Mouse (Mus musculus) right cerebral cortex, postnatal 10 days (tissue): ENCODE measurements around the gene Exd1.
A peak's percentile ranks its signal among the peaks of the same experiment; 100 is the strongest.
"Not testable (repeated sequence)": the region's sequence is repeated elsewhere in the genome, so short reads cannot be mapped to it uniquely, and the experiment has no call there.

Source experiments
- DNase-seq, 2 experiments: peaks; one replicate each; pipeline ENCODE4 v3.0.0; 2021; ENCODE audit warnings: low spot score in 2 of 2

Exd1 gene

DNA sequence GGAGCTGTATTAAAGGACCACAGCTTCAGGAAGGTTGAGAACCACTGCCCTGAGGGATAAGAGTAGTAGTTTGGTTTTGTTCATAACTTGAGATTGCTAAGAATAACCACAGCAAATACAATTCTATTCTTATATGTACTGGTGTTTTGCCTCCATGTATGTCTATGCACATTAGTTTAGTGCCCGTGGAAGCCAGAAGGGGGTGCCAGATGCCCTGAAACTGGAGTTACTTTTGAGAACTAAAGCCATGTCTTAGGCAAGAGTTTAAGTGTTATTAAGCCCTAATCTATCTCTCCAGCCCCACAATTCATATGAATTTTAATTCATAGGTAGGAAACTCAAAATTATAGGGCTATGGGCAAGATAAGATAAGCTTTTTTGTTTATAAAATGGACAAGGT, 5.3 kb downstream of the Exd1 start:
- peak; percentile 54 to 64 for DNase-seq

DNA sequence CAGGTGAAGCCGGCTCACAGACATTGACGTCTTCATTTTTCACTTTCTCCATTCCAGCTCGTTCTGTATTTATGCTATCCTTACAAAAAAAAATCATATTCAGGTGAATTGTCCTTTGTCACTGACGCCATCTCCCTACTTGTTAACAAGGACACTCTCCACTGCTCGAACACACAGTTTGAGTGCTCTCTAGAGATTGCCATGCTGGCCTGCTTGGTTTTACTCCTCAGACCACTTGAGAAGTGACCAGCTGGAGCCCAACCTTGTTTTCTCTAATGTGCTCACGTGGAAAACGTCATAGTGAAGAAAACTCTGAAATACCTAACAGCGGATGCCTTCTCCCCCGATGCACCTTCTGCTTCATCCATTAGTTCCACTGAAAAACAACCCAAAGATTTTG, 8.6 kb downstream of the Exd1 start:
- DNase-seq, result no peak

DNA sequence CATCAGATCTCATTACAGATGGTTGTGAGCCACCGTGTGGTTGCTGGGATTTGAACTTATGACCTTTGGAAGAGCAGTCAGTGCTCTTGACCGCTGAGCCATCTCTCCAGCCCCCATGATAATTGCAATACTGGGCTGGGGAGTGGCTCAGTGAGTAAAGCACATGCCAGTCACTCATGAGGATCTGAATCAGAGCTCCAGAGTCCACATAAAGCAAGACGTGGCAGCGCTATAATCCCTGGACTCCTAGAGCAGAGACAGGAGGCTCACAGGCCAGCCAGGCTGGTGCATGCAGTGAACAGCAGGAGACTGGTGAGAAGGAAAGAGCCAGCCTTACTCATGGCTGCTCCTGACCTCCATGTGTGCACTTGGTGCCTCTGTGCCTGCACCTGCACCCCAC, 22.0 kb downstream of the Exd1 start:
- DNase-seq, result no peak

DNA sequence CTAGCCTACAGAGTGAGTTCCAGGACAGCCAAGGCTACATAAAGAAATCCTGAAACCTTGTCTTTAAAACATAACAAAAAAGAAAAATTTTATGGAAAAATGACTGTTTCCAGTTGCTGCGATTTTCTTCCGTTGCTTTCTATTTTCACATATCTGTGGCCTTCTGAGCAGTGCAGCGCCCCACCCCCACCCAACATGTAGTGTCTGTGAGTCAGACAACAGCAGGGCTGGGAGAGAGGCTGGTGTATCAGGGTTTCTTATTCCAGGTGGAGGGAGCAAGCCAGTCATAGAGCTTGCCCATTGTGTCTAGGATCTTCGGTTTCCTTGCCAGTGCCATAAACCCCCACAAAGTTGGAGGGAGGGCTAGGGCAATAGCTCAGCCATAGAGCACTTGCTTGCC, 23.6 kb downstream of the Exd1 start:
- DNase-seq, result no peak

DNA sequence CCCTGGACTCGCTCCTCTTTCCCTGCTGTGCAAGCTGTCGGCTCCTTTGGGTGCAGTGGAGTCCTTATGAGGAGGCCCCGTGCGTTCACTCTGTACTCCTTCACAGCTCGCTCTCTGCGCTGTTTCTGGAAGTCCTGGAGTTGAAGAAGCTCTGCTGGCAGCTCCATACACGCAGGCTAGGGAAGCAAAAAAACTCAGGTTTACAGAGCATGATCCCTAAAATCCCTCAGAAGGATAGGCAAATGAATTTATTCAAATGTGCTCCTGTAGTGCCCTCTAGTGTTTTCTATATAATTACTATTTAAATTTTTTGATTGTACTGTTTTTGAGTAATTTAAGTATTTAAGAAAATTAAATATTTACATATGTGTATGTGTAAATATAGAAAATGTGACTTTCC, 26.9 kb downstream of the Exd1 start:
- peak; percentile 30 to 35 for DNase-seq

DNA sequence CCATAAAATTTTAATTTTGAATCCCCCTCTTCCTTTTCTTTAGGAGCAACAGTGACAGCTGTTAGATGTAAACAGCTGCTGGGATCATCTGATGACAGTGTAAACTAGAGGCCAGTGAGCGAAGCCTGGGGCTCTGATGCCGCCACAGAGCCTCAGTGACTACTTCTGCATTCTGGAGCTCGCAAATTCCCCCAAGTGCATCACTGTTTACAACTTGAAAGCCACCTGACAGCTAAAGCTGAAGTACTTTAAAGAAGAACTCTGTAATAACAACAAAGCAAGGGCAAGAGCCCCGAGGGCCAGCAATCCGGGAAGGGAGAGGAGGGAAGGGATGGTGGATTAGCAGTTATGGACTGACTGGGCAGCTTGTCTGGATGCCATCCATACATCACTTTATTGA, 30.6 kb downstream of the Exd1 start:
- no peak for DNase-seq

DNA sequence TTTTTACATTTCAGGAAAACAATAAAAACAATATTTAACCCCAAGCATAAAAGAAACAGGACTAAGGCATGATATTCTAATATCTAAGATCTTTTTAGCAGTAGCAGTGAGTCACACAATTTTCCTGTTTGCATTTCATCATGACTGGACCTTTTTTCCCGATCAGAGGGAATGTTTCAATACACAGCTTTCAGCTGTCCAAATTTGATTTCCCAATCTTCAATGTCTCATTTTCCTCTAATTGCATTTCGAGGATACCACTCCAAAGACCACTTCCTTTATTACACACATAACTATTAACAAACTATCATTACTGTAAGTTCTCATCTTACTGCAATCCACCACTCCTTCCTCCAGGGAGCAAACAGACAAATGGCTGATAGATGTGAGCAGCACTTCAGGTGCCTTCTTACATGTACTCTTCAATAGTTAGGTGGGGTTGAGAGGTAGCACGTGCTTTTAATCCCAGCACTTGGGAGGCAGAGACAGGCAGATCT, 33.4 kb downstream of the Exd1 start:
- no peak for DNase-seq

DNA sequence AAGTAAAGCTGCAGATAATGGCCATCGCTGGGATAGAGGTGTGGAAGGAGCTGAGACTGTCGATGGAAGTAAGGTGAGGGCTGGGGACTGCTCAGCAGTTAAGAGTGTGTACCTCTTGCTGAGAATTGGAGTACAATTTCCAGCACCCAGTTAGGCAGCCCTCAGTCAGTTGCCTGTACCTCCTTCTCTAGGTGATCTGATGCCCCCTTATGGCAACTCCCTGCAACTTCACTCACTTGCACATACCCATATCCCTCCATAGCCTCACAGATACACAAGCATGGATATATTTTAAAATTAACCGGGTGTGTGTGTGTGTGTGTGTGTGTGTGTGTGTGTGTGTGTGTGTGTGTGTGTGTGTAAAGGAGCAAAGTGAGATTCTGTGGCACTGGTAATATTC, 35.1 kb downstream of the Exd1 start:
- no peak for DNase-seq

DNA sequence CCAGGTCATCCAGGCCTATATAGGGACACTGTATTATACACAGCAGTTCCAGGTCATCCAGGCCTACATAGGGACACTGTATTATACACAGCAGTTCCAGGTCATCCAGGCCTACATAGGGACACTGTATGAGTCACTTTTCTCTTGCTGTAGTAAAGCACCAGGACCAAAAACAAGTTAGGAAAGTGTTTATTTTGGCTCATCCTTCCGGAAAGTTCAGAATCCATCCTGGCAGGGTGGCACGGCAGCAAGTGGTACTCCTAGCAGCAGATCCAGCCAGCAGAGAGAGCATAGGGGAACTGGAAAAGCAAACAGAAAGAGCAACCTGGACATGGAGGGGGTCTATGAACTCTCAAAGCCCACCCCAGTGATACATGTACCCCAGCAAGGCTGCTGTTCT, 36.6 kb downstream of the Exd1 start:
- no peak for DNase-seq

DNA sequence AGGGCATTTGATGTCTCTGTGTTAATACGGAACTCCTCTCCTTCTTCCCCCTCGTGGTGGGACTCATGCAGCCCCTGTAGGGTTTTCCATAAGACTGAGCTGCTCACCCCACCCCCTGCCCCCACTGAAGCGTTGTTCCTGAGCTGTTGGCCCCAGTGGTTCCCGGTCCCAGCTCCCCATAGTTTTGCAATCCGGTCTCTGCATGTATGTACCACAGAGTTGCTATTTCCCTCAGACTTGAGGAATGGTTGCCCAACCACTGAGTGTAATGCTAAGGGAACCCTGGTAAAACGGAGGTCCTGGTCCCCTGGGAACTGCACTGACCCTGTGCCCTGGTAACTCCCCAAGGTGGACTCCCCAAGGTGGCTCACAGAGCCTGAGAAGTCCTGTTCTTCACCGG, 38.9 kb downstream of the Exd1 start:
- DNase-seq, result not testable (repeated sequence)

DNA sequence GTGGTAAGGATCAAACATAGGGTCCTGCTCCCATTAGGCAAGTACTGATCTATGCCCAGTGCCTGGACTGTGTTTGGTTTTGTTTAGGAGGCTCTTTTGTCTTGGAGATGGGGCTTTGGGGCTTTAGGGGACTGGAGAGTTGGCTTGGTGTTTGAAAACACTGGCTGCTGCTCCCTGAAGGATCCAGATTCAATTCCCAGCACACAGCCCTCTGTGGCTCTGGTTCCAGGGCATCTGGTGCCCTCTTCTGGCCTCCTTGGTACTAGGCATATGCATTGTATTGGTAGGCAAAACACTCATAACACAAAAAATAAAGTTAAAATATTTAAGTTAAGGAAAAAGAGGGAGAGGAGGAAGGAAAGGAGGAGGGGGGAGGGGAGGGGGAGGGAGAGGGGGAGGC, 40.3 kb downstream of the Exd1 start:
- no peak for DNase-seq

DNA sequence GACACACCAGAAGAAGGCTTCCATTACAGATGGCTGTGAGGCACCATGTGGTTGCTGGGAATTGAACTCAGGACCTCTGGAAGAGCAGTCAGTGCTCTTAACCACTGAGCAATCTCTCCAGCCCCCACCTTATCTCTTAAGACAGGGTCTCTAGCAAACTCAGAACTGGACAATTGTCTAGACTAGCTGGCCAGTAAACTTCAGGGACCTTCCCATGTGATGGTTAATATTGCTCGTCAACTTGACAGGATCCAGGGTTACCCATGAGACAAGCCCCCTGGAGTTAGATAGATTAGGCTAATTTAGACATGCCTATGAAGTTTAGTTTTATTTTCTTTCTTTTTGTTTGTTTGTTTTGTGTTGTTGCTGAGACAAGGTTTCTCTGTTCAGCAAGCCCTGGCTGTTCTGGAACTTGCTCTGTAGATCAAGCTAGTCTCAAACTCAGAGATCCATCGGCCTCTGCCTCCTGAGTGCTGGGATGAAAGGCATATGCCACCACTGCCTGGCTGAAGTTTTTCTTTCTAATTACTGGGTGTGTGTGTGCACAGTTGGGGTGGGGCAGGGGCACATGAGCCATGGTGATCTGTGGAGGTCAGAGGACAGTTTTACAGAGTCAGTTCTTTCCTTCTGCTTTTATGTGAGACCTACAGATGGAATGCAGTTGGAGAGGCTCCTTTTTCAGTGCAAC, 46.3 kb downstream of the Exd1 start:
- no peak for DNase-seq

DNA sequence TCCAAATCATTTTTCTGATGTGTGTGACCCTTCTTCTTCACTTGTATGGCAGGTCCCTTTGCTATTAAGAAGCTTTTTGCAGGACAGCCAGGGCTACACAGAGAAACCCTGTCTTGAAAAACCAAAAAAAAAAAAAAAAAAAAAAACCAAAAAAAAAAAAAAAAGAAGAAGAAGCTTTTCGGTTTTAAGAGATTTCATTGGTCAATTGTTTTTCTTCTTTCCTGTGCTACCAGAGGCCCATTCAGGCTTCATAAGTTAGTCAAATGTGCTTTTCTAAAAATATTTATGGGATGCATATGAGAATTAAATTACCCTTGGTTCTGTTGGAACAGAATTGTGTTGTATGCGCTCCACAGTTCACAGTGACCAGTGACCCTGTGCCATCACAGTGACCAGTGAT, 48.6 kb downstream of the Exd1 start:
- no peak for DNase-seq

DNA sequence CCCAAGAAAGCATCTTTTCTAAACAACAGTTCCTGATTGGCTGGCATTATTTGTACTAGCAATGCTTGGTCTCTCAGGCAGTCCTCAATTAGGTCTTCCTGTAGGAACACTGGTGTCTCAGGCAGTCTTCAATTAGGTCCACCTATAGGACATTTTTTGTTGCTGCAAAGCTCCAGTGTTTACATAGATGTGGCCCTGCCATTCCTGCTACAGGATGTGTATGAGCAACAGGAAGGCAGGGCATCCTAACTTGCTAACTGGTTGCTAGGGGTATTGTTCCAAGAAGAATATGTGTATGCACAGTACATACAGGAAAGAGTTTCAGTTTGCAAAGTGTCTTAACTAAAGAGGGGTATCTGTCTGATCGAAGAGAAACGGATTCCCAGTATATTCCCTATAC, 51.3 kb downstream of the Exd1 start:
- DNase-seq, result no peak

DNA sequence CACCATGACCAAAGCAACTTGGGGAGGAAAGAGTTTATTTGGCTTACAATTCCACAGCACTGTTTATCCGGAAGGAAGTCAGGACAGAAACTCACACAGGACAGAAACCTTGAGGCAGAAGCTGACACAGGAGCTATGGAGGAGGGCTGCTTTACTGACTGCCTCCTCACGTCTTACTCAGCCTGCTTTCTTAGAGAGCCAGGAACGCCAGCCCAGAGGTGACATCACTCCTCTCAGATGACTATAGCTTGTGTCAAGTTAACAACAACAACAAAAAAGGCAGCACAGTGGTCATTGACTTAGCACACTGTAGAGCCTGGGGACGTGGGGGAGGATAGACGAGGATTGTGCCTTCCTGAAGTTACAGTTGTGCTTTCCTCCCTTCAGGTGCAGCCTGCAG, 55.5 kb downstream of the Exd1 start:
- no peak for DNase-seq

DNA sequence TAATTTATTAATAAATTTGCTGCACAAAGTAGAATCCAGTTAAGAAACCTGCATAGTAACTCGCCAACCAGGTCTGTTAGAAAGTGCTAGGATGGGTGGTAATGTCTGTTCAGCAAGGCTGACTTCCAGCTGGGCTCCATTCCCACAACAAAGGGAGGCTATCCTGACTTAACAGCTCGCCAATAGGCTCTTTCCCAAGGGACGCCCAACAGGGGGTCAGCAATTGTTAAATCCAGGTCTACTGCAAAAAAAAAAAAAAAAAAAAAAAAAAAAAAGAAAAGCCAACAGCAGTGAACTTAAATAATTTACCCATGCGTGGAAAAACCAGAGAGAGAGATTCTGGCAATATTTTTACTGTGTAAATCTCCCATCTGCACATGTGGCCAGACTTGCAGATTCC, 60.9 kb downstream of the Exd1 start:
- DNase-seq, result no peak

DNA sequence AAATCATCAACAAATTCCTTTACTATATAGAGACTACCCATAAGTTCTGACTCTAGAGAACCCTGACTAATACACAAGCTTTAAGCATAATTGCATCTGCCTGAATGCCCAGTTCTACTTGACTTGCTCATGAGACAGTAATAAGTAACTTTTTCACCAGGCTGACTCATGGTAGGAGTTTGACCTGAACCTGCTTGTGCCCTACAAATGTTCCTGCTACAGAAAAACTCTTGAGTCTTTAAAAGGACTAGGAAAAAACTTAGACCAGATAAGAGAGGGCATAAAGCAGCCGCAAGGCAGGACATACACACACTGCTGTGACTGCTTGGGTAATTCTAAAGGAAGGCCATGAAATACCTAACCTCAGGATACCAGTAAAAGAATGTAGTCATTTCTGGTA, 65.1 kb downstream of the Exd1 start:
- DNase-seq, result no peak

DNA sequence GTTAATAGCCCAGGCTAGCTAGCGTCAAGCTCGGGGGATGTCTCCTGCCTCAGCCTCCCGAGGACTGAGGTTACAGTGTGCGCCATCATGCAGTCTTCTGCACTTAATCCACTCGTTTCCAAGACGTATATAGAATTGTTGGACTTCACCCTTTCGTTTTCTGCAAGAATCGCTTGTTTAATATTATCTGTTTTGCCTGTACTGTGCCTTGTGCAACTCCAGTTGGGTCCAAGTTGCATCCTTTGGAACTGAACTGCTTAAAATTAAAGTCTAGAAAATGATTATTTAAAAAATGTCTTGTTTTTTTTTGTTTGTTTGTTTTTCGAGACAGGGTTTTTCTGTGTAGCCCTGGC, 69.1 kb downstream of the Exd1 start:
- DNase-seq, result no peak

DNA sequence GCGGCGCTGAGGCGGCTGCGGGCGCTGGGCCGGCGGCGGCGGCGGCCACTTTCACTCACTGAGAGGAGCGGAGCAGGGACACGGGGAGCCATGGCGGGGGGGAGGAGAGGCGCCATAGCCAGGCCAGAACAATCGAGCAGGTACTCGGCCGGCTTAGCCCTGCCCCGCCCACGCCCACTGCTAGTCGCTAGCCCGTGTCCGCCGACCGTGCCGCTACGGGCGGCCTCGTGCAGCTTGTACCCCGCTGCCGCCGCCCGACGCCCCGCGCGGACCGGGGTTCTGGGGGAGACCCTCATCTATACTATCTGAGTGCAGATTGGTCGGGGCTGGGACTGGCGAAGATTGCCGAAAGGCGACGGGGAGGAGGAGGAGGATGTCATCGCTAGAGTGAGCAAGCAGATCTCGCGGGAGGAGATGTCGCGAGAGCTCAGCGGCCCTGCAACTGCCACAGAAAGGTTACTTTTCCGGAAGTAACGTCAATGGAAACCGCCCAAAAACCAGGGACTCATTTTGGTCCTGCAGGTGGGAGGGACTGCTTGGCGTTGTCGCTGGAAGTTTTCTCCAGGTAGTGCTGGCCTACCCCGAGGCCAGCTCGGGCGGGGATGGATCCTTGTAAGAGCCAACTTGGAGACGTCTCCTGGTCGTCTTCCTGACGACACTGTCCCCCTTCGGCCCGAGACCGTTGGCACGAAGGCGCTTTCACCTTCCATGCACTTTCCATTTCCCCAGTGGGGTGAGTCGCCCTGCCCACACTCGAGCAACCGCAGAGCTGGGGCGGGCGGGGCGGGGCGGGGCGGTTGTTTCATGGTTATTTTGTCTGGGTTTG, 69.6 kb downstream of the Exd1 start, which contains the start of gene Ino80:
Gene Ino80, minus strand, starts transcription at position 117 of the 826 bp plus-strand sequence.
- DNase-seq, result peak; percentile 99 to 100

DNA sequence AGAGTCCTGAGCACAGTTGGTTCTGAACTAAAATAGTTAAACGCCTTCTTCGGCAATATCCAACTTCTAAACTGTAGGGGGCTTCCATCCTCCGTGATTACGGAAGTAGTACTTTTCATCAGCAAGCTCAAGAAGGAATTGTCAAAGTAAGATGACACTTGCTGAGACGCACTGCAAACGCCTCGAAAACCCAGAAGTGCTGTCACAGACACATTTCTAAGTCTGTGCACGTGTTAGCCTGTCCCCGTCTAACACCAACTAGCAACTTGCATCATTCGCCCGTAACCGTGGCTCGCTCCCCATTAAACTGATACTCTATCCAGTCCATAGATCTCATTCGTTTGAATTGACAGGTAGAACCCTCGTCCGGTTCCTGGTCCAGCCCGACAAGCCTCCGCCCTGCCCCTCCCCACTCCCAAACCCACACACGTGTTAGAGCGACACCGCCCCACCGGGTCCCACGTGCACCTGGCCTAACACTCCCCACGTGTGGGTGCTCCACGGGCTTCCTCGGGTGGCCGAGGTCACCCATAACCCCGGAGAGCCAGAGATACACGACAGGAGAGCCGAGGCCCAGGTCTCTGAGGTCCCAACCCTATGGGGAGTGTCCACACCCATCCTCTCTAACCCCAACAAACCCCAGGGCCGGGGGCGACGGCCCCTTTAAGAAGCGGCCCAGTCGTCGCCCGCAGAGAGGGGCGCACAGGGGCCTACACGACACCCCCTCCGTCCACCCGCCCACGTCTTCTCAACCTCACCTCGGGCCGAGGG, 70.6 kb downstream of the Exd1 start:
- peak; percentile 75 to 81 for DNase-seq

DNA sequence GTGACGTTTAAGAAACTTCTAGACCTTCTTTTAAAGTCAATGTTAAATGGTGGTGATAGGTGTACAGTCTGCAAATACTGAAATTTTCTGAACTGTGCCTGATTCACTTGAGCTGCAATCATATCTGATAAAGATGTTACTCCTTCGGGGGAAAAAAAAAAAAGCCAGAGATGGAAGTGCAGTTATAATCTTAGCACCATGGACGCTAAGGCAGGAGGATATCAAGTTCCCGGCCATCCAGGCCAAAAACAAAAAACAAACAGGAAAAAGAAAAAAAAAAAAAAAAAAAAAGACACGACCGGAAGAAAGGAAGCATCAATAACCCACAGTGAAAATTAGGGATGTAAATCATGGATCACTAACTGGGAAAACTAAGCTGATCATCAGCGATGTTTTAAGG, 71.3 kb downstream of the Exd1 start:
- no peak for DNase-seq
